Mouse (Mus musculus): ENCODE measurements around the gene Dlst. TPM values are rescaled to one million over a fixed set of nuclear protein-coding genes. Genes with fewer than 3 reads are reported as not detected.

The Dlst gene
- polyA plus RNA-seq, 1 experiment from 2014 or later = 111 TPM

- H3K9me3 ChIP-seq (replicated peaks) = no peaks in the 10 kb centered on the region
- no peaks in the 10 kb centered on the region for H3K36me3 ChIP-seq
- DNase-seq (ENCODE audit: low spot score) = no peak
- H3K27ac ChIP-seq (replicated peaks) = no peak overlapping the region
- WGBS = 92% methylated on average over 9 of the region's 9 CpGs
- no peak overlapping the region for H3K4me3 ChIP-seq
- H3K27me3 ChIP-seq (ENCODE audit: low read depth, poor library complexity, severe bottlenecking) = peaks cover 8% of the 10 kb centered on the region
- H3K4me1 ChIP-seq = peaks cover 13% of the 10 kb centered on the region
These were observed 56.0 kb downstream of the Dlst start for GRCm38 (mm10) chr12:85166631-85167030.

GRCm38 (mm10) chr12:85169117-85169858 lies 58.7 kb downstream of the Dlst start:
- Histone ChIP-seq H3K4me3 (peak overlapping the region; percentile 36), H3K27ac (replicated peaks) (peak overlapping the region; percentile 10; the same call in 1 of the 2 replicates)

GRCm38 (mm10) chr12:85169877-85170276 lies 59.2 kb downstream of the Dlst start:
- Histone ChIP-seq H3K4me1 (peaks cover 22% of the 10 kb centered on the region), H3K9me3 (replicated peaks) (no peaks in the 10 kb centered on the region), H3K27ac (replicated peaks) (peak overlapping the region; percentile 10; the same call in 1 of the 2 replicates), H3K27me3 (ENCODE audit: low read depth, poor library complexity, severe bottlenecking) (peaks cover 20% of the 10 kb centered on the region), H3K4me3 (peak overlapping the region; percentile 36; the same call in 1 of the 2 replicates), H3K36me3 (no peaks in the 10 kb centered on the region)
- no peak for DNase-seq (ENCODE audit: low spot score)
- WGBS = 49% methylated on average over 3 of the region's 3 CpGs

More at GRCm38 (mm10) chr12:85169117-85169858, 58.7 kb downstream of the Dlst start:
- WGBS = 26% methylated on average over 27 of the region's 27 CpGs
- Histone ChIP-seq H3K36me3 (no peaks in the 10 kb centered on the region), H3K9me3 (replicated peaks) (no peaks in the 10 kb centered on the region), H3K27me3 (ENCODE audit: low read depth, poor library complexity, severe bottlenecking) (peaks cover 14% of the 10 kb centered on the region), H3K4me1 (peaks cover 20% of the 10 kb centered on the region)
- DNase-seq (ENCODE audit: low spot score) = peak; percentile 81

- 88% methylated on average over 11 of the region's 11 CpGs for WGBS
- Histone ChIP-seq H3K9me3 (replicated peaks) (no peaks in the 10 kb centered on the region), H3K27ac (replicated peaks) (no peak overlapping the region), H3K4me3 (no peak overlapping the region), H3K27me3 (ENCODE audit: low read depth, poor library complexity, severe bottlenecking) (peaks cover 25% of the 10 kb centered on the region), H3K36me3 (no peaks in the 10 kb centered on the region), H3K4me1 (peaks cover 27% of the 10 kb centered on the region)
- no peak for DNase-seq (ENCODE audit: low spot score)
These were observed 59.8 kb downstream of the Dlst start for GRCm38 (mm10) chr12:85170284-85170947.

- DNase-seq (ENCODE audit: low spot score) = no peak
- WGBS = 81% methylated on average over 3 of the region's 3 CpGs
- Histone ChIP-seq H3K4me1 (peaks cover 32% of the 10 kb centered on the region), H3K36me3 (no peaks in the 10 kb centered on the region), H3K9me3 (replicated peaks) (no peaks in the 10 kb centered on the region), H3K27ac (replicated peaks) (no peak overlapping the region), H3K4me3 (no peak overlapping the region), H3K27me3 (ENCODE audit: low read depth, poor library complexity, severe bottlenecking) (peaks cover 30% of the 10 kb centered on the region)
These were observed 60.3 kb downstream of the Dlst start for GRCm38 (mm10) chr12:85170948-85171307.

GRCm38 (mm10) chr12:85174016-85174415 lies 63.4 kb downstream of the Dlst start:
- Histone ChIP-seq H3K36me3 (no peaks in the 10 kb centered on the region), H3K4me1 (peaks cover 58% of the 10 kb centered on the region), H3K9me3 (replicated peaks) (no peaks in the 10 kb centered on the region), H3K27ac (replicated peaks) (no peak overlapping the region), H3K4me3 (no peak overlapping the region), H3K27me3 (ENCODE audit: low read depth, poor library complexity, severe bottlenecking) (peaks cover 61% of the 10 kb centered on the region)
- WGBS = 80% methylated on average over 7 of the region's 7 CpGs
- DNase-seq (ENCODE audit: low spot score) = no peak

- peaks cover 47% of the 10 kb centered on the region for H3K4me1 ChIP-seq
- H3K4me3 ChIP-seq = peak overlapping the region; percentile 51
- no peaks in the 10 kb centered on the region for H3K36me3 ChIP-seq
- H3K27ac ChIP-seq (replicated peaks) = peak overlapping the region; percentile 50; the same call in 1 of the 2 replicates
- H3K9me3 ChIP-seq (replicated peaks) = no peaks in the 10 kb centered on the region
- peaks cover 67% of the 10 kb centered on the region for H3K27me3 ChIP-seq (ENCODE audit: low read depth, poor library complexity, severe bottlenecking)
- DNase-seq (ENCODE audit: low spot score) = no peak
- WGBS = 41% methylated on average over 16 of the region's 16 CpGs
These were observed 64.5 kb downstream of the Dlst start for GRCm38 (mm10) chr12:85175087-85175675.

GRCm38 (mm10) chr12:85175926-85176845 lies 65.6 kb downstream of the Dlst start:
- peak overlapping the region; percentile 51 for H3K4me3 ChIP-seq
- peak overlapping the region; percentile 50 for H3K27ac ChIP-seq (replicated peaks)
- 8% methylated on average over 11 of the region's 11 CpGs for WGBS
- no peaks in the 10 kb centered on the region for H3K9me3 ChIP-seq (replicated peaks)
- H3K36me3 ChIP-seq = no peaks in the 10 kb centered on the region
- DNase-seq (ENCODE audit: low spot score) = peak; percentile 55
- H3K27me3 ChIP-seq (ENCODE audit: low read depth, poor library complexity, severe bottlenecking) = peaks cover 74% of the 10 kb centered on the region
- peaks cover 47% of the 10 kb centered on the region for H3K4me1 ChIP-seq

GRCm38 (mm10) chr12:85176846-85177523 lies 66.4 kb downstream of the Dlst start:
- Histone ChIP-seq H3K9me3 (replicated peaks) (no peaks in the 10 kb centered on the region), H3K4me3 (peak overlapping the region; percentile 51), H3K27ac (replicated peaks) (peak overlapping the region; percentile 50), H3K36me3 (no peaks in the 10 kb centered on the region), H3K4me1 (peaks cover 55% of the 10 kb centered on the region), H3K27me3 (ENCODE audit: low read depth, poor library complexity, severe bottlenecking) (peaks cover 82% of the 10 kb centered on the region)
- 4% methylated on average over 32 of the region's 32 CpGs for WGBS
- peak; percentile 49 for DNase-seq (ENCODE audit: low spot score)

- 73% methylated on average over 10 of the region's 10 CpGs for WGBS
- H3K36me3 ChIP-seq = no peaks in the 10 kb centered on the region
- peak within 1 kb of the TSS; percentile 51 for H3K4me3 ChIP-seq
- H3K27ac ChIP-seq (replicated peaks) = peak within 1 kb of the TSS; percentile 50
- H3K9me3 ChIP-seq (replicated peaks) = no peaks in the 10 kb centered on the region
- peaks cover 63% of the 10 kb centered on the region for H3K4me1 ChIP-seq
- DNase-seq (ENCODE audit: low spot score) = no peak
- peaks cover 90% of the 10 kb centered on the region for H3K27me3 ChIP-seq (ENCODE audit: low read depth, poor library complexity, severe bottlenecking)
These were observed 67.2 kb downstream of the Dlst start, which contains the start of gene Pgf for GRCm38 (mm10) chr12:85177740-85178239. TSS of gene Pgf (minus strand) at chr12:85177790.

GRCm38 (mm10) chr12:85178294-85178693 lies 67.7 kb downstream of the Dlst start:
- H3K4me3 ChIP-seq = no peak overlapping the region
- no peaks in the 10 kb centered on the region for H3K36me3 ChIP-seq
- H3K9me3 ChIP-seq (replicated peaks) = no peaks in the 10 kb centered on the region
- 77% methylated on average over 2 of the region's 2 CpGs for WGBS
- no peak for DNase-seq (ENCODE audit: low spot score)
- no peak overlapping the region for H3K27ac ChIP-seq (replicated peaks)
- peaks cover 95% of the 10 kb centered on the region for H3K27me3 ChIP-seq (ENCODE audit: low read depth, poor library complexity, severe bottlenecking)
- H3K4me1 ChIP-seq = peaks cover 67% of the 10 kb centered on the region
